Mouse (Mus musculus) ES-CJ7 (cell line): ENCODE results near the gene Lrrc7.
"Not testable (repeated sequence)": the region's sequence is repeated elsewhere in the genome, so short reads cannot be mapped to it uniquely, and the experiment has no call there.

Source experiments
- DNase-seq: peaks from one replicate; pipeline ENCODE4 v3.0.0; 2011; ENCODE audit warnings: low read depth, low spot score

Lrrc7 gene

DNA sequence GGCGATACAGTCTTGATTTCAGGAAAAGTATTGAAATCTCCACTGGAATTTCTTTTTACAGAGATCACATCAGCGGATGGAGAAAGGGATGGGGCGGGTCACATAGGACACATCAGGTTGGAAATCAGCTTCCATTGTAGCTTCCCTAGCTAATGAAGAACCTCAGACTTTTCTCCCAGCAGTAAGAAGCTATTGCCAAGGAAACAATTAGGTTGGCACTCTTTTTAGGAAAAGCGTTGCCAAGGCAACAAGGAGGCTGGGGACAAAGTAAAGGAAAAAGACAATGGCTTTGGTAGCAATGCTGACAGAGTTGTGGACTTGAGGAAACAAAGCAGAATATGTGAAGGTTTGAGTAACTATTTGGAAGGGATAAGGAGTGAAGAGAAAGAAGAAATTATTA, 393.6 kb downstream of the Lrrc7 start:
- DNase-seq, result no peak

DNA sequence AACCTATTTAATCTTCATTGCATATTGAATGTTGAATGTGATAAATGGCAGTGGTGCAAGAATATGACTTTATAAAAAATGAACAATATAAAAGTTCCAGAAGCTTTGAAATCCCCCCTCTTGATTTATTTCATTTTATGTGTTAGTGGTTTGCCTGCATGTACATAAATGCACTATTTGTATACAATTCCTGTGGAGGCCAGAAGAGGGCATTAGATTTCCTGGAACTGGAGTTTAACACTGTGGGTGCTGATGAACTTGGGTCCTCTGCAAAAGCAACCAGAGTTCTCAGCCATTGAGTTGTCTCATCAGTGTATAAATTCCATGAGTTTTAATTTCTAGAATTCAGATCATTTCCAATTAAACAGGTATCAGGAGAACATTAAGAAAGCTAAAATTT, 397.0 kb downstream of the Lrrc7 start:
- DNase-seq, result peak; percentile 13

DNA sequence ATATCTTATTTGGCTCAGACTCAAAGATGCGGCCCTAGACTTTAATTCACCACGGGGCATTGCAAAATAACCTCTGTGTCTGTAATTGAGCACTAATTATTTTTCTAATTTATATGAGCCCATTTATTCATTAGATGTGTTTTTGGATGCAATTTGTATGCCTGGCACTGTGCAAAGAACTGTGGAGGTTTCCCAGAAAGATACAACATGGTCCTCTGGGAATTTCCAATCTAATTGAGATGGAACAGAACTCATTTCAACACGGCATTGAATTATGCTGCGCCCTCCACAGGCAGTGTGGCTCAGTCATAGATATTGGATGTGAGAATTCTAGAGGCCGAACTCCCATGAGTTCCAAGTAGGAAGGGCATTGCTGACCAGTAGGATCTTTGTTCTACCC, 397.6 kb downstream of the Lrrc7 start:
- no peak for DNase-seq

DNA sequence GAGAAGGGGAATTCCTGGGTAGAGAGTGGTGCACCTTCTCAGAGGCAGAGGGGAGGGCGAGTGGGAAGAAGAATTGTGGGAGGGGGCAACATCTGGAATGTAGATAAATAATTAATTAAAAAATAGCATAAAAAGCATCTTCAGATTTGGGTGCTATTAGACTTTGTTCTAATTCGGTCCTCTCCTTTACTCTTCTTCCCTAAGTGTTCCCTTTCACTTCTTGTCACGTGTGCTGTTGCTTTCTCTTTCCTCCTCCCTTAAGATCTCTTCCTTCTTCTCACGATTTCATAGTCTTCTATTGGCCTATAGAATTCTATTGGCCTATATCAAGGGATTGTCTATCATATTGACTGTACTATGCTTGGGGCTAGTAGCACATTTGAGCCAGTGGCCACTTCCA, 398.9 kb downstream of the Lrrc7 start:
- no peak for DNase-seq

DNA sequence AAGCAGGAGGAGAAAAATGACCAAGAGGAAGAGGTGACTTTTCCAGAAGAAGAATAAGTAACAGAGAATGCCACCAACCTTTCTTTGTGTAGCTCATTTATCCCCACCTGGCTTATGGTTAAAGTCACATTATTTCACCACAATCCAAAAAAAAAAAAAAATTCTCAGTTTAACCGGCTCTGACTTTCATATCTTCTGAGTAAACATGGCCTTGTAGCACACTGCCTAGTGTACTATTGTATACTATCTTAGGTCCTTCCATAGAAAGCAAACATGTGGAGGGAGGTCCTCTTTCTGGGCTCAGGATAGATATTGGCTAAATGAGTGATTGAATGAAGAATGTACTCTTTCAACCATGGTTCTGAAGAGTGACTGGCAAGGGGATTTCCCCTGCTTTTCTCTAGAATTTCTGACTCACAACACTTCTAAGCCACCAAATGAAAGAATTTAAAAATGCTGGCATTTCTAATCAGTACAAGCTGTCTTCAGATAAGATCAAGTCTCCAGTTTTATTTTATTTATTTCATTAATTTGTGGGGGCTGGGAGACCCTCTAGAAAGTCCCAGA, 400.0 kb downstream of the Lrrc7 start:
- DNase-seq, result no peak

DNA sequence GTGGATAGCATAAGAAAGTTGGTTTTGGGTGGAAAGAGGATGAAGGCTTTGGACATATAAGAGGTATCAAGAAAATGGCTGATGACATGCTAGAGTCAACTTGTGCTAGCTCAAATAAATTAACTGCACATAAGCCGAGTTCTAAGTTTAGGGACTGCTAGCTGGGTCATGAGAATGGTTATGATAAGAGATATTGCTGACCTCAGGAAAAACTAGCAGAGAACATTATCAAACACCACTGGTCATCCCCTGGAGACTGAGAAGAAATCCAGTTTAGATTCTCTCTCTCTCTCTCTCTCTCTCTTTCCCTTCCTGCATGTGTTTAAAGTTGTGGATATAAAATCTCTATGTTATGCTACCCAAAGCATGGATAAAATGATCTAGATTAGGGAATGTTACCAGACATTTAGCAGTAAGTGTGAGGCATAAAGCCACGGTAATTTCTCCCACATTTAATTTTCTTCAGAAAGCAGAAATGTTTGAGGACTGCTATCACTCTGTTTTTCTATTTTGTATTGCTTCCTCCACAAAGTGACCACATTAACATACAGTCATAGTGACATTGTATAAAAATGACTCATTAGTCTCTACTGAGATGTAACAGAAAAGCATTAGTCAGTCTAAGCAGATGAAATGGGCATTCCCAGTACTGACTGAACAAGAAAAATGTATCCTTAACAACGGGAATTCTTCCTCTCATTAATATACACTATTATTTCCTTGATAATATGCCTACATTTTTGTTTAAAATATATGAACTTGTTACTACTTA, 406.3 kb downstream of the Lrrc7 start:
- DNase-seq, result no peak

DNA sequence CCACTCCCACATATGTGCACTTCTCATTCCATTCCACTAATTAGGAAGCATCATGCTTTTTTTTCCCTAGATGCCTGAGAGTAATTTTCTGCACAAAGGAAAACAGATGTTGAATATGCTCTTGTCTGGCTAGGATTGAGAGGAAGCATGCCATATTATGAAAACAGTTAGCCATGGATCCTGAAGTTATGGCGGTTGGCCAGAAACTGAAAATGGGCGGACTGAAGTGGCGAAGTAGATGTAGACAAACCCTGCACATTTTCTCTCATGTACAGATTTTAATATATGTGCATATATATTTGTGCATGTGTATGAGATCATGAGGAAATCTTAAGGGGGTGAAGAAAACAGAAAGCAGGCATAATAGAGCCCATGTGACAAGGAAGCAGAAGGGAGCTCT, 407.9 kb downstream of the Lrrc7 start:
- DNase-seq, result no peak

DNA sequence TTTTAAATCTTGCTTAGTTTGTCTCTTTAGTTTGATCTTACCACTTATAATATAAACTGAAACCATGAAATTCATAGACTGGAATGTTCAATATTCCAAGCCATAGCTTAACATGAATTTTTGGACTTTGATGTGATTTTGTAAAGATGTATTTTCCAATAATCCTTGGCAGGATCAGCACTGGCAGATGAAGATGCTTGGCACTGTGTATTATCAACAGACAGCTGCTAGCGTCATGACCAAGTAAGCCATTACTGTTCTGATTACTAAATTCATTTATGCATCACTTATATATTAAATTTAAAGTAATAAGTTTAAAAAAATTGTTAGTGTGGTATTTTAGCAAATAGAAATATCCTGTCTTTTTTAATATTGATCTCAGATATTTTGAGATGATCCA, 413.0 kb downstream of the Lrrc7 start:
- DNase-seq, result no peak

DNA sequence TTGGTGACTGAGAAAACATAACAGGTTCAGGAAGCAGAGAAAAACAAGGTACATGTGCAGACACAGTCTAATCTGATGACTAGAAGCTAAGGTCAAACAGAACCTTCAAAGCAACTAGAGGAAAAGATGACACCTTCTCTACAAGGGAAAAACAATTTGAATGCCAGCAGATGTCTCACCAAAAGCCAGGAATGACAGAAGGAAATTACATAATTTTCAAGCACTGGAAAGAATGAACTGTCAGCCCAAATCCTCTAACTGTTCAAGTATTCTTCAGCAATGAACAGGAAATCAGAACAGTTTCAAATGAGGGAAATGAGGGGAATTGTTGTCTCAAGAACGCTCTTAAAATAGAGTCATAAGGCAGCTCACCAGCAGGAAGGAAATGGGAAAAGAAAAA, 421.4 kb downstream of the Lrrc7 start:
- DNase-seq, result no peak

DNA sequence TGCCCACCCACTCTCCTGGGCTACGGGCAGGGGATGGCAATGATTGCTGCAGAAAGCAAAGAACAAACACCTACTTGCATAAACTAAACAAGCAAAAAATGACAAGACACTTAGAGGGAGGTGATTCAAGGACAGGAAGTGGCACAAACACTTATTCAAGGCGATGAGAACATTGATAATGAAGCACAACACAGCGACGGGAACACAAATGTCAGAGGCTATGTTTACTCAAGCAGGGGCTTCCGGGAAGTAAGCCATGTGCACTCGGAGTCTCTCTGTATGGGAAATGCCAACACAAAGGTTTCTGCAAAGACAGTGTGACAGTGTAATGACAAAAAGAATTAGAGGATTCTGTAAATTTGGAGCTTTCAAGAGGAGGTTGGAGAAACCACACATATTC, 424.2 kb downstream of the Lrrc7 start:
- no peak for DNase-seq

DNA sequence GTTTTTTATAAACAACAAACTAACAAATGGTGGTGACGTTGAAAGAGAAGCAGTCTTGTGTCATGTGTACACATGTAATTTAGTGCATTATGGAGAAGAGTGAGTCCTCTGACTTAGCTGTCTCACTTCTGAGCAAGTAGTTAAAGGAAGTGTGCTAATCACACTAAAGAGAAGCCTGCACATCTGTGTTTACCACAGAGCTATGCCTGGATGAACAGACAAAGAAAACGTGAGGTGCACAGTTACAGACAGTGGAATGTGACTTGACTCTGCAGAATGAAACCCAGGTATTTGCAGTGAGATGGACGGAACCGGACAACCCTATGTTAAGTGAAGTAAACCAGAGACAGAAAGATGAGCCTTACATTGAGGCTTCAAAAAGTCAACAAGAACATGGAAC, 430.3 kb downstream of the Lrrc7 start:
- no peak for DNase-seq

DNA sequence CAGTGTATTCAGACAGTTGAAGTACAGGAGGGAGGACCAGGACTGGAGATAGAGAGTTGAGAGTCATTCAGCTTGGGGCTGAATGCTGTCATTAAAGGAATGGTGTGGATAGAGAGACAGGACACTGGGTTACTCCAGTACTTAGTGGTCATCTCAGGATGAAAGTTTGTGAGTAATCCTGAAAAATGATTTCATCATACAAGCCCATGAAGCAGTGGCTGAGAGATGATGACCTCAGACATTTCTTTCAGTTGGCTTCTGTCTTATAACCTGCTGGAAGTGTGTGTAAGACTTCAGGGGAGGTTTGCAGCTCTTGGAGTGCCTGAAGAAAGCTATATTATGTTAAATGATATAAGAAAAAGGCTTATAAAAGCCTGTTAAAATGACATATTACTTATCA, 430.8 kb downstream of the Lrrc7 start:
- DNase-seq, result no peak

DNA sequence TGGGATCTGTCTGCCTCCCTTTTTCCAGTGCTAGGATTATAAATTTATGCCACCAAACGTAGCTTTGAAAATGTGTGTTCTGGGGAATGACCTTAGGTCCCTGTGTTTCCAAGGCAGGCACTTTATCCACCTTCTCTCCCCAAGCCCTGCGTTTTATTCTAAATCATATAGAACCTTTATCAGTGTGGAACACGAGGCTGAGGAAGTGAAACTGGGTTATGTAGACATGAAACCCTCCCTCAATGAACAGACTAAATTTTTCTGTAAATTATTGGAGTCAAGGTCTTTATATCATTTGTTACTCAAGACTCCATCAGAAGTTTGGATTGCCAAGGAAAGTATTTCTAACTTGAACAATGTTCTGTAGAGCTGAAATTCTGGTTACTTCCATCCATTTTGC, 439.1 kb downstream of the Lrrc7 start:
- no peak for DNase-seq

DNA sequence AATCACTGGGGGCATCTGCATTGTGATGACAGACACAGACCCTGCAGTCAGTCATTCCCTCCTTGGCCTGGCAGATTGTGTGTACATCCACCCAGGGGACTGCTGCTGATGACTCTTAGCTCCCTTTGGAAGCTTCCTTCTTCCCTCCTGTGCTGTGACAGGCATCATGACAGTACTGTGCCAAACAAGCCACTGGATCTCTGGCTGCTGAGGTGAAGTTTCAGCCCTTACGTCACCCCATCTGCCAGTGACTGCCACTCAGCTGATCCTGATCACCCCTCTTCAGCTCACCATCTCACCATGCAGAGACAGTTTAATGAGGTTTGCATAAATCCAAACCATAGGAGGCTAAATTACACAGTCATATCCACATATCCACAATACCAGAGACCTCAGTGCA, 456.8 kb downstream of the Lrrc7 start:
- DNase-seq, result no peak

DNA sequence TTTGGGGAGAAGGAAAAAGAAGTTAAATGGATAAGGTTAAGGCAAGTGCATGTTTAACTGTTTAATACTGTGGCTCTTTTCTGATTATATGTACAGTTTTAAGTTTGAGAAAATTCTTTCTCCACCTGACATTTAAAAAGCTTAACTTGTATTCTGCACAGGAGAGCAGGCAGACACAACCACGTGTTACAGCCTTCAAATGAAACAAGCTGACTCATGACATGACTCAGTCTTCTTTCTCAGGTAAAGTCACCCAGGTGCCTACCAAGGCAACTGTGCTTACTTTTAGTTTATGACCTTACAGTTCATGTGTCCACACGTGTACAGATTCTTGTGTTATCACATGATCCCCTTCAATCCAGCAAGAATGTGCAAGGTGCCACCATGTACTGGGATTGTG, 458.6 kb downstream of the Lrrc7 start:
- no peak for DNase-seq

DNA sequence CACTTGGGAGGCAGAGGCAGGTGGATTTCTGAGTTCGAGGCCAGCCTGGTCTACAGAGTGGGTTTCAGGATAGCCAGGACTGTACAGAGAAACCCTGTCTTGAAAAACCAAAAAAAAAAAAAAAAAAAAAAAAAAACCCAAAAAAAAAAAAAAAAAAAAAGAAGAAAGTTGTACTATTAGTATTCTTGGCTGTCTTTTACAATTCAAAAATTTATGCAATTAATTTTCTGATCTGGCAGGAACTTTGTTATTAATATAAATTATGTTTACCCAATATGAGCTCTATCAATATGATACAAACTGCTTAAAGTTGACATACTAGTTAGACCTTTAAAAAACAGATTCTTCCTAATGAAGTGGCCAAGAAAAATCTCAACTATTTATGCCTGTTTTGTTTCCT, 459.5 kb downstream of the Lrrc7 start:
- not testable (repeated sequence) for DNase-seq

DNA sequence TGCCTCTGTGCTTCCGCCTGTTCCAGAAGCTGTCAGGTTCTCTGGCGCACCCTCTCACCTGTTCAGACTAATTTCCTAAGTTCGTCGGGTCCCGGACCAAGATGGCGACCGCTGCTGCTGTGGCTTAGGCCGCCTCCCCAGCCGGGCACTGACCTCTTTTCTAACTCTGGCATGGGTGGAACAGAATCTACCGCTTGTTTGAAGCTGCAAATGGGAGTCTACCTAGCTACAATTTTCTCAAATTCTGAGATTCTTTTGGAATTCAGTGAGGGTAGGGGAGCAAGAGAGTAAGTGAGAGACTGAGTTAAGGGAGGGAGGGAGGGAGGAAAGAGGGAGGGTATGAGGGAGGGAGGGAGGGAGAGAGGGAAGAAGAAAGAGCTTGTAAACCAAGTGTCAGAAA, 460.0 kb downstream of the Lrrc7 start:
- DNase-seq, result peak; percentile 34

DNA sequence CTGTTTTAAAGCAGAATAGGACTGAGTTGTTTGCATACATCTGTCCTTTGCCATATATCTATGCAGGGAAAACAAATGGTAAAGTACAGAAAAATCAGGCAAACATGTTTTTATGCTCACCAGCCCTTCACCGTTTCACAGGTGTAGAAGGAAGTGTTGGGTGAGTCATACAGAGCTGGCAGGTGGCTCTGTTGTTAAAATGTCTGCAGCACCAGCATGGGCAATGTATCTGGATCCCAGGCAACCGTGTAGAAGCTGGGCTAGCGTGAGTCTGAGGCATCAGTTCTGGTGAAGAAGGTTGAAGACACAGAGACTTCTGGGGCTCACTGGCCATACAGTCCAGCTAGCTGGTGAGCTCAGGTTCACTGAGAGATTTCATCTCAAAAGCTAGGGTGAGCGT, 468.1 kb downstream of the Lrrc7 start:
- no peak for DNase-seq

DNA sequence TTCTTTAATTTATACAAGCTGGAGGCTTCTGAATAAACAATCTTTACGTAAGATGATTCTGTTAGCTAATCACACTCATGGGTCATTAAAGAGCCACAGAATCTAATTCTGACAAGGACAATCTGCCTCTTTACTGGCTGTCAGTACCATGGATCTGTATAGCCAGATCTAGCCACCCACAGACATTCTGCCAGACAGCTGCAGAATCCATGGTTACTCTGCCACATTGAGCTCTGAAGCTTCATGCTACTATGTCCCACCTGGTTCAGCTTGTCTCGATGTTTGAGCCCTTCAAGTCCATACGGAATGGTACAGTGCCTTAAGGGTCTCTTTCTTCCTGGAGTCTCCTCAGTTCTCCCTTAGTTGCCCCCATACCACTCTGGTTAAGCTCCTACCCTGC, 470.4 kb downstream of the Lrrc7 start:
- no peak for DNase-seq

DNA sequence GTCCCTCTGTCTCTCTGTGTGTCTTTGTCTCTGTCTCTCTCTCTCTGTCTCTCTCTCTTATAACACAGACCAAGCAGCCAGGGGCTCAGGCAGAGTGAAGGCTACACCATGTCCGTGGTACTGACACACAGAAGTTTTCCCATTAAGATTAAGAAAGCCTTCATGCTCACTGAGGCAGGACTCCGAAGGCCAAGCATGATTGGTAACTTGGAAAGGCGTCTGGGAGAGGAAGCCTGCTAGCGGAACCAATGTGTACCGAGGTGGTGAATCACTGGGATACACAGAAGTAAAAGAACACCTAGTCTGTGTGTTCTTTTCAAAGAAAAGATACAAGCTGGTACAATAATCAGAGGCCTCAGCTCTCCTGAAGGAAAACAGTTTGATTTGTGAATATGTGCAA, 484.2 kb downstream of the Lrrc7 start:
- DNase-seq, result no peak

DNA sequence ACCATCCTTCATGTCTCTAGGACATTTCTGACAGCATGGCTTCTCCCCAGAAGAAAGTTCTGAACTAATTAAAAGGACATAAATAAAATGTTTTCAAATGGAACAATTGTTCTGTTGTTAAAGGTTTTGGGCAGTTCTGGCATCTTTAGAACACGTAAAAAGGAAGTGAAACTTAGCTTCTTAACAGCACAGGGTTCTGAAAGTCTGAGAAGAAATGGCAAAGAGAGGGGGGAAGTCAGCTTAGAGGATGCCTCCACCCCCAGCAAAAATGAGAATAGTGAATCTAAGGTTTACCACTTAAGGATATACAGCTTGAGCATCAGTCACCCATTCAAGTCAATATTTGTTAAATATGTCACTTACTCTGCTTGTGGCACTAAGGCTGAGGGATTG, 484.6 kb downstream of the Lrrc7 start:
- no peak for DNase-seq

DNA sequence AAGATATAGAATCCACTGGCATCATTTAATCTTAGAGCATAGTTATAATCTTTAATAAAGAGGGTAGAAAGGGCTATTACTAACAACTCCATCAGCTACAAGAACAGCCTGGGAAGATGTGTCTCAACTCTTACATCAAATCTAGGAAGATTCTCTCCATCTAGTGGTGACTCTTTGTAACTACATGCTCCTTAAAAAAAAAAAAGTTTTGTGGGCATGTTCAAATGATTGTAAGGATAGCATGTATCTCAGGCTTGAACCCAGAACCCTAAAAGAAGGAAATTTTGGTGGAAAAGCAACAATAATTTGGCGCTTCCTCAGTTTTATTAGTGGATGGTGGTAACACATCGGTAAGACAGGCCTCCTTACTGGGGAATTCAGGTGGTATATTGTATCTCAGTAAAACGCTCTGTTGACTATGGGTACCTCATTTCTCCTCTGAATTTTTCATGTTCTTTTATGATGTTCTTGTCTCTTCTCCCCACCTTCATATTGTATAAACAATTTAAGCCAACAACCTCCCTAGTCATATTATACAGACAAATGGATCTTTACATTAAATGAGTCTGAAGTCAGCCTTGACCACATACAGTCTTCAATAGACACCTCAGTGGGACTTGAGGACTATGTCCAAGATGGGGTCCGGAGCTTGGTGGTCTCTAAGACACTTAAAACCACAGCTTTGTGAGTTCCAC, 485.2 kb downstream of the Lrrc7 start:
- DNase-seq, result peak; percentile 55

DNA sequence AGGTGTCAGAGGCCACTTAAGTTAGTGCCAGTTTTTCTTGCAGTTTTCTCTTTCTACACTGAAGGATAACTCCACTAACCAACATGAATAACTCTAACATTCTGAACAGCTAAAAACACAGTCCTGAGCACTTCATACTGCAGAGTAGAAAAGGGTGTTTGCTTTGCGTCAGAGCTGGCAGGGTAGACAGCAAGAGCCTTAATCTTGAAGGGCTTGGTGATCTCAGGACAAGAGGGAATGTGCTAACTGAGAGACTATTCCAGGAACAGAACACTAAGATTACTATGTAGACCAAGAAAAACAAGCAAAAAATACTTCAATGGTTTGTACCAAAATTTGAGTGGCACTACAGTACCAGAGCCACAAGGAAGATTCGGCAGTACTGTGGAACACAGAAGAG, 487.0 kb downstream of the Lrrc7 start:
- no peak for DNase-seq
